ENCODE assay signal across 8 mouse cellular contexts in genomic region chr4:97868938-97869440, GRCm38 (mm10).
A peak's percentile ranks its signal among the peaks of the same experiment; 100 is the strongest.
DNase-seq lines count a peak whose midpoint lies in the region; ATAC-seq and TF ChIP-seq lines count a peak whose summit lies in the region.

No protein-coding gene starts in this region.

- no peak for TF ChIP-seq CTCF in heart, postnatal 0 days (IDR thresholded peaks at IDR 0.05; ENCODE audit: low read depth)

- H3K36me3 ChIP-seq in forebrain, embryonic 16.5 days (ENCODE audit: control insufficient read depth, insufficient read depth): no peaks in the 10 kb centered on the region
- H3K36me3 ChIP-seq in heart, postnatal 0 days (replicated peaks; ENCODE audit: control insufficient read depth, insufficient read depth, low read length): no peaks in the 10 kb centered on the region
- no peaks in the 10 kb centered on the region for H3K36me3 ChIP-seq in liver, embryonic 16.5 days (ENCODE audit: control insufficient read depth, insufficient read depth)

- H3K9me3 ChIP-seq in forebrain, embryonic 16.5 days (ENCODE audit: control insufficient read depth, low read length): no peaks in the 10 kb centered on the region
- H3K9me3 ChIP-seq in heart, postnatal 0 days (replicated peaks; ENCODE audit: control insufficient read depth, low read length): no peaks in the 10 kb centered on the region
- H3K9me3 ChIP-seq in liver, embryonic 16.5 days (replicated peaks; ENCODE audit: control insufficient read depth, low read length): no peaks in the 10 kb centered on the region

- H3K9ac ChIP-seq in forebrain, embryonic 16.5 days (replicated peaks; ENCODE audit: low read depth, low read length): peak overlapping the region; percentile 42
- peak overlapping the region; percentile 40 for H3K9ac ChIP-seq in heart, postnatal 0 days (replicated peaks; ENCODE audit: low read depth, low read length)
- H3K9ac ChIP-seq in liver, embryonic 16.5 days (ENCODE audit: low read depth, low read length): no peak overlapping the region

- ATAC-seq in forebrain, embryonic 16.5 days: peak; percentile 95
- peak; percentile 92 for ATAC-seq in heart, postnatal 0 days (ENCODE audit: insufficient read depth, low read depth)
- ATAC-seq in liver, embryonic 16.5 days (ENCODE audit: low read depth): no peak

- DNase-seq in MN1 (ENCODE audit: low spot score): peak; percentile 91
- peak; percentile 85 for DNase-seq in brain, embryonic 18.5 days (ENCODE audit: low read depth, low spot score)
- peak; percentile 93 for DNase-seq in heart, postnatal 0 days (ENCODE audit: low spot score)
- DNase-seq in layer of hippocampus, adult 18-20 months (ENCODE audit: low spot score in 2 of 2): peak; percentile 95 to 99
- DNase-seq in right cerebral cortex, adult 18-20 months: peak; percentile 97
- DNase-seq in yolk sac, embryonic 10.5 days (ENCODE audit: low spot score): no peak

- peak; percentile 84; the same call in 1 of the 2 replicates for TF ChIP-seq EP300 in heart, postnatal 0 days (IDR thresholded peaks at IDR 0.05; ENCODE audit: low read depth)

- H3K4me3 ChIP-seq in forebrain, embryonic 16.5 days (replicated peaks; ENCODE audit: low read length): peak overlapping the region; percentile 45
- H3K4me3 ChIP-seq in heart, postnatal 0 days (ENCODE audit: low read depth, low read length): peak overlapping the region; percentile 38
- no peak overlapping the region for H3K4me3 ChIP-seq in liver, embryonic 16.5 days (ENCODE audit: low read depth, low read length)

- peaks cover 44% of the 10 kb centered on the region for H3K4me1 ChIP-seq in forebrain, embryonic 16.5 days (replicated peaks; ENCODE audit: control insufficient read depth, insufficient read depth, low read length)
- peaks cover 53% of the 10 kb centered on the region for H3K4me1 ChIP-seq in heart, postnatal 0 days (ENCODE audit: control insufficient read depth, insufficient read depth)
- peaks cover 3% of the 10 kb centered on the region for H3K4me1 ChIP-seq in liver, embryonic 16.5 days (ENCODE audit: control insufficient read depth, low read depth, low read length)

- H3K27ac ChIP-seq in forebrain, embryonic 16.5 days (ENCODE audit: low read length): peak overlapping the region; percentile 87
- peak overlapping the region; percentile 95 for H3K27ac ChIP-seq in heart, postnatal 0 days (ENCODE audit: low read depth)
- H3K27ac ChIP-seq in liver, embryonic 16.5 days (ENCODE audit: low read length): peak overlapping the region; percentile 75

- no peaks in the 10 kb centered on the region for H3K27me3 ChIP-seq in forebrain, embryonic 16.5 days (replicated peaks; ENCODE audit: control insufficient read depth, insufficient read depth, low read length)
- no peaks in the 10 kb centered on the region for H3K27me3 ChIP-seq in heart, postnatal 0 days (ENCODE audit: control insufficient read depth, insufficient read depth, low read length)
- H3K27me3 ChIP-seq in liver, embryonic 16.5 days (ENCODE audit: control insufficient read depth, insufficient read depth, low read depth, low read length): no peaks in the 10 kb centered on the region

- WGBS in forebrain, embryonic 16.5 days: 19% methylated on average over 27 of the region's 27 CpGs
- 34% methylated on average over 27 of the region's 27 CpGs for WGBS in heart, postnatal 0 days
- 75% methylated on average over 27 of the region's 27 CpGs for WGBS in liver, embryonic 16.5 days (ENCODE audit: insufficient replicate concordance)

- peak overlapping the region; percentile 56 for H3K4me2 ChIP-seq in forebrain, embryonic 16.5 days (ENCODE audit: low read length)
- peak overlapping the region; percentile 56 for H3K4me2 ChIP-seq in heart, postnatal 0 days (ENCODE audit: low read depth, low read length)
- H3K4me2 ChIP-seq in liver, embryonic 16.5 days (ENCODE audit: low read depth, low read length): peak overlapping the region; percentile 25; the same call in 1 of the 2 replicates
